Mouse (Mus musculus): Measurements from ENCODE around the gene Slc19a2. TPM values are rescaled to one million over a fixed set of nuclear protein-coding genes. Genes with fewer than 3 reads are reported as not detected.
A peak's percentile ranks its signal among the peaks of the same experiment; 100 is the strongest.

The Slc19a2 gene
- polyA plus RNA-seq, 1 experiment, result 7.4 TPM

DNA sequence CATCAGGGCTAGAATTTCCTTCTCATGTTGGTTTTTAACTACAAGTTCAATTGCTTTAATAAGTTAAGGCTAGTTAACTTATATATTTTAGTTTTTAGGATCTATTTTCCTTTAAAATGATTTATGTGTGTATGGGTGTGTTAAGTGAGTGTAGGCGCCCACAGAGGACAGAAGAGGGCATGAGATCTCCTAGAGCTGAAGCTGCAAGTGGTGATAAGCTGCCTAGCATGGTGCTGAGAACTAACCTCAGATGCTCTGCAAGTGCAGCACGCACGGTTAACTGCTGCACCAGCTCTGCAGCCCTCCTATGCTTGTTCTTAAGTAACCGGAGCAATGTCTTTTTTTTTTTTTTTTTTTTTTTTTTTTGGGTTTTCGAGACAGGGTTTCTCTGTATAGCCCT, 47.6 kb downstream of the Slc19a2 start:
- 95% methylated on average over 4 of the region's 5 CpGs for WGBS
- Histone ChIP-seq H3K27me3 (ENCODE audit: control insufficient read depth, insufficient read depth, low read length) (no peaks in the 10 kb centered on the region), H3K36me3 (ENCODE audit: control insufficient read depth, insufficient read depth, low read length) (peaks cover 63% of the 10 kb centered on the region), H3K4me1 (ENCODE audit: control insufficient read depth, insufficient read depth, insufficient read length, low read length) (no peaks in the 10 kb centered on the region), H3K4me3 (ENCODE audit: low read depth, low read length) (no peak overlapping the region), H3K27ac (ENCODE audit: insufficient read depth, low read depth, low read length) (no peak overlapping the region)
- no peak for TF ChIP-seq POLR2A (IDR thresholded peaks at IDR 0.05; ENCODE audit: low read depth, low read length)
- TF ChIP-seq CTCF (IDR thresholded peaks at IDR 0.05; ENCODE audit: extremely low read depth, insufficient read length, insufficient replicate concordance, low read depth, low read length), result no peak

DNA sequence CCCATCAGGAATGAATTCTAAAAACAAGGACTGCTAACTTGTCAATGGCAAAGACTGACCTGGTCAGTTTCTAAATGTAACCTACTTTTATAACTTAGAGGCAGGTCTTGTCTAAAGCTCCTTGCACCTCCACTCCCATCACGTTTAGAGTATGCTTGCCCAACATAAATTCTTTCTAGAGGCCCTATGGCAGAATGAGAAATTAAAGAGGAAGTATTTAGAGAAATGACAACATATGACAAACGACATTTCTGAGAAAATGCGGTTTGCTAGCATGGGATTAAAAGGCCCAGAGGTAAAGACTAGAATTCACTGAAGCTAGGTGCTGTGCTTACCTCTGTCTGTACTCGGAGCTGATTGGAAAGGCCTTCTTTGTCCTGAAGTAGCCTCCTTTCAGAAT, 53.1 kb downstream of the Slc19a2 start:
- Histone ChIP-seq H3K36me3 (ENCODE audit: control insufficient read depth, insufficient read depth, low read length) (peaks cover 43% of the 10 kb centered on the region), H3K4me3 (ENCODE audit: low read depth, low read length) (no peak overlapping the region), H3K4me1 (ENCODE audit: control insufficient read depth, insufficient read depth, insufficient read length, low read length) (no peaks in the 10 kb centered on the region), H3K27ac (ENCODE audit: insufficient read depth, low read depth, low read length) (no peak overlapping the region), H3K27me3 (ENCODE audit: control insufficient read depth, insufficient read depth, low read length) (no peaks in the 10 kb centered on the region)
- no peak for TF ChIP-seq POLR2A (IDR thresholded peaks at IDR 0.05; ENCODE audit: low read depth, low read length)
- no peak for TF ChIP-seq CTCF (IDR thresholded peaks at IDR 0.05; ENCODE audit: extremely low read depth, insufficient read length, insufficient replicate concordance, low read depth, low read length)
- WGBS, result 79% methylated on average over 4 of the region's 4 CpGs

GRCm38 (mm10) chr1:164303821-164304220, 55.0 kb downstream of the Slc19a2 start, which contains the start of gene Nme7:
Gene Nme7 (plus strand): TSS chr1:164304121.
- Histone ChIP-seq H3K27me3 (ENCODE audit: control insufficient read depth, insufficient read depth, low read length) (no peaks in the 10 kb centered on the region), H3K27ac (ENCODE audit: insufficient read depth, low read depth, low read length) (no peak within 1 kb of the TSS), H3K4me3 (ENCODE audit: low read depth, low read length) (no peak within 1 kb of the TSS), H3K4me1 (ENCODE audit: control insufficient read depth, insufficient read depth, insufficient read length, low read length) (no peaks in the 10 kb centered on the region), H3K36me3 (ENCODE audit: control insufficient read depth, insufficient read depth, low read length) (peaks cover 30% of the 10 kb centered on the region)
- TF ChIP-seq CTCF (IDR thresholded peaks at IDR 0.05; ENCODE audit: extremely low read depth, insufficient read length, insufficient replicate concordance, low read depth, low read length), result no peak
- TF ChIP-seq POLR2A (IDR thresholded peaks at IDR 0.05; ENCODE audit: low read depth, low read length), result no peak
- 88% methylated on average over 5 of the region's 5 CpGs for WGBS

DNA sequence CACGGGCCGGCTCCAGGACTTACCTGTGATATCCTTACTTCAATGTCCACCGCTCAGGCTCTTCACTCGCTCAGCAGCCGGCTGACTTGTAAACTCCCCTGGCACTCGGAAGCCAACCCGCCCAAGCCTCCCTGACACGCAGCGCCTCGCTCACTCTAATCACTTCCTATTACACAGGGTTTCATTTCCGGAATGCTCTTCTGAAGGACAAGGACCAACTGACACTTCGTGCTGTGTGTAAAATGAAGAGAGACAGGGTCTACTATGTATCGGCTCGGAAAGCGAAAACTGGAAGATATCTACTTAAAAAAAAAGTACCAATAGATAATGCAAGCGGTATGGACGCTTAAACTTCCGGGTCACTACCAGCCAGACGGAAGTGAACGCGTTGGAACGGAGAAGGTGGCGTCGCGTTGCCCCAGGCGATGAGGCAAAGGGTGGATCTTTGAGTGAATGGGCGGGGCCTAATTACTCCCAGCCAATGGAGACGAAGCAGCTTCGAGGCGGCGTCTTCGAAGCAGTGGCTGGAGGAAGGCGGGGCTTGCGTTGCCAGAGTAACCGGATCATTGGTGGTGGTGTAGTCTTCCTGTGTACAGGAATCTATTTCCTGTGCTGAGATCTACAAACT, 58.4 kb downstream of the Slc19a2 start, which contains the start of gene Blzf1:
Blzf1 (minus strand) TSS at position 366 of the 628 bp plus-strand sequence.
- peak within 1 kb of the TSS; percentile 73 for H3K27ac ChIP-seq (ENCODE audit: insufficient read depth, low read depth, low read length)
- WGBS, result under 1% methylated on average over 35 of the region's 35 CpGs
- H3K27me3 ChIP-seq (ENCODE audit: control insufficient read depth, insufficient read depth, low read length), result no peaks in the 10 kb centered on the region
- peak within 1 kb of the TSS; percentile 79 for H3K4me3 ChIP-seq (ENCODE audit: low read depth, low read length)
- peaks cover 7% of the 10 kb centered on the region for H3K36me3 ChIP-seq (ENCODE audit: control insufficient read depth, insufficient read depth, low read length)
- TF ChIP-seq CTCF (IDR thresholded peaks at IDR 0.05; ENCODE audit: extremely low read depth, insufficient read length, insufficient replicate concordance, low read depth, low read length) (no peak), POLR2A (IDR thresholded peaks at IDR 0.05; ENCODE audit: low read depth, low read length) (peak; percentile 29; the same call in 1 of the 2 replicates)
- no peaks in the 10 kb centered on the region for H3K4me1 ChIP-seq (ENCODE audit: control insufficient read depth, insufficient read depth, insufficient read length, low read length)

GRCm38 (mm10) chr1:164307922-164308321, 59.1 kb downstream of the Slc19a2 start:
- Histone ChIP-seq H3K36me3 (ENCODE audit: control insufficient read depth, insufficient read depth, low read length) (peaks cover 5% of the 10 kb centered on the region), H3K4me1 (ENCODE audit: control insufficient read depth, insufficient read depth, insufficient read length, low read length) (no peaks in the 10 kb centered on the region), H3K27me3 (ENCODE audit: control insufficient read depth, insufficient read depth, low read length) (no peaks in the 10 kb centered on the region), H3K4me3 (ENCODE audit: low read depth, low read length) (peak overlapping the region; percentile 79), H3K27ac (ENCODE audit: insufficient read depth, low read depth, low read length) (no peak overlapping the region)
- WGBS, result 8% methylated on average over 10 of the region's 10 CpGs
- TF ChIP-seq CTCF (IDR thresholded peaks at IDR 0.05; ENCODE audit: extremely low read depth, insufficient read length, insufficient replicate concordance, low read depth, low read length) (no peak), POLR2A (IDR thresholded peaks at IDR 0.05; ENCODE audit: low read depth, low read length) (no peak)

GRCm38 (mm10) chr1:164314085-164314484, 65.2 kb downstream of the Slc19a2 start:
- H3K27me3 ChIP-seq (ENCODE audit: control insufficient read depth, insufficient read depth, low read length), result no peaks in the 10 kb centered on the region
- 94% methylated on average over 5 of the region's 5 CpGs for WGBS
- H3K27ac ChIP-seq (ENCODE audit: insufficient read depth, low read depth, low read length), result no peak overlapping the region
- peaks cover 9% of the 10 kb centered on the region; the same call in 1 of the 2 replicates for H3K4me1 ChIP-seq (ENCODE audit: control insufficient read depth, insufficient read depth, insufficient read length, low read length)
- peaks cover 5% of the 10 kb centered on the region for H3K36me3 ChIP-seq (ENCODE audit: control insufficient read depth, insufficient read depth, low read length)
- TF ChIP-seq POLR2A (IDR thresholded peaks at IDR 0.05; ENCODE audit: low read depth, low read length) (no peak), CTCF (IDR thresholded peaks at IDR 0.05; ENCODE audit: extremely low read depth, insufficient read length, insufficient replicate concordance, low read depth, low read length) (no peak)
- H3K4me3 ChIP-seq (ENCODE audit: low read depth, low read length), result no peak overlapping the region

Other genes starting within 250 kb of the Slc19a2 start
- gene Sele, start 200.8 kb upstream of the Slc19a2 start, polyA plus RNA-seq (2012; rRNA removed), result 0.08 TPM in 1 of 2 replicates, not detected in the other
- gene Sell, start 187.1 kb upstream of the Slc19a2 start, polyA plus RNA-seq (2012; rRNA removed), result 0.70 and 0.75 TPM in 2 replicates
- 0.63 and 1.0 TPM in 2 replicates for gene Selp, start 133.8 kb upstream of the Slc19a2 start, polyA plus RNA-seq (2012; rRNA removed)
- 0.23 and 1.2 TPM in 2 replicates for gene F5, start 97.2 kb upstream of the Slc19a2 start, polyA plus RNA-seq (2012; rRNA removed)
- 0.51 and 1.4 TPM in 2 replicates for gene Ccdc181, start 26.5 kb downstream of the Slc19a2 start, polyA plus RNA-seq (2012; rRNA removed)
- 1.6 and 1.9 TPM in 2 replicates for gene Nme7, start 55.1 kb downstream of the Slc19a2 start, polyA plus RNA-seq (2012; rRNA removed)
- gene Blzf1, start 58.4 kb downstream of the Slc19a2 start, polyA plus RNA-seq (2012; rRNA removed), result 0.86 and 1.1 TPM in 2 replicates
- 204 and 369 TPM in 2 replicates for gene Atp1b1, start 209.3 kb downstream of the Slc19a2 start, polyA plus RNA-seq (2012; rRNA removed)